Mouse (Mus musculus) testis, adult 2 months (tissue): Measurements from ENCODE around the gene Cfap43.

Source experiments
- CTCF ChIP-seq: fragments of 200-500 bp; IDR thresholded peaks from 2 replicates; pipeline ENCODE4 v1.5.1; 2012; ENCODE audit warnings: low read depth, mild to moderate bottlenecking, inconsistent platforms, low read length, moderate library complexity; ENCODE audit not compliant: control insufficient read depth, insufficient read depth, insufficient replicate concordance
- POLR2A ChIP-seq: fragments of 200-500 bp; IDR thresholded peaks from 2 replicates; pipeline ENCODE4 v1.6.1; 2012; ENCODE audit warnings: low read depth, mild to moderate bottlenecking, inconsistent platforms, low read length, moderate library complexity; ENCODE audit not compliant: control insufficient read depth

GRCm38 (mm10) chr19:47821494-47821872 is 97.6 kb downstream of the Cfap43 start:
- no peak for TF ChIP-seq POLR2A
- TF ChIP-seq CTCF, result no peak
